Mouse (Mus musculus) liver, embryonic 14.5 days (tissue): ENCODE measurements around the gene Bok.

Experiments used
- CTCF ChIP-seq: IDR thresholded peaks from 2 replicates; pipeline ENCODE4 v1.5.1; 2016; ENCODE audit warnings: antibody characterized with exemption, low read depth, control low read depth
- EP300 ChIP-seq: IDR thresholded peaks from 2 replicates; pipeline ENCODE4 v1.6.1; 2016; ENCODE audit warnings: antibody characterized with exemption, low read depth

DNA sequence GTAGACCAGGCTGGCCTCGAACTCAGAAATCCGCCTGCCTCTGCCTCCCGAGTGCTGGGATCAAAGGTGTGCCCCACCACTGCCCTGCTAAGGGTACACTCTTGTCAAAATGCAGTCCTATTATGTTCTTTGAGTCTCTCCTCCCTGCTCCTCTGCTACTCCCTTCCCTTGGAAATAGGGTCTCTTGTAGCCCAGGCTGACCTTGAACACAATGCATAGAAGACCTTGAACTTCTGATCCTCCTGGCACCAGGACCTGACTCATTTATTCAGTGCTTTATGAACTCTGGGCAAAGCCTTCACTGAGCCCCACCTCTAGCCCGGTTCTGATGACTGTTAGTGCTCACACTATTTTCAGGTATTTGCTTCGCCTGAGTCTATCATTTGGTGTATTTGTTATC lies 52.3 kb downstream of the Bok start:
- TF ChIP-seq CTCF (no peak), EP300 (no peak)
